Mouse (Mus musculus) liver, embryonic 14.5 days (tissue): ENCODE results near the gene Timp3. TPM values are rescaled to one million over a fixed set of nuclear protein-coding genes. Genes with fewer than 3 reads are reported as not detected.

Experiments used
- ATAC-seq: fragments of 200-750 bp; cut with Nextera tagmentation; 2 replicates; pipeline ENCODE4 v1.8.0; 2017; ENCODE audit warnings: moderate number of reproducible peaks, mild to moderate bottlenecking, moderate library complexity; ENCODE audit not compliant: insufficient read depth
- DNase-seq, 3 experiments: peaks; one replicate each; pipeline ENCODE4 v3.0.0-alpha.2; 2012 to 2013; ENCODE audit warnings: low read depth in 3 of 3, low spot score in 3 of 3
- H3K27ac ChIP-seq: fragments of 300-500 bp; sonication (generic); 2 replicates; pipeline ENCODE4 v1.5.1; 2014; ENCODE audit warnings: moderate library complexity, mild to moderate bottlenecking, control low read depth, inconsistent platforms
- H3K27me3 ChIP-seq: fragments of 300-500 bp; sonication (generic); 2 replicates; pipeline ENCODE4 v1.6.1; 2014; ENCODE audit warnings: mild to moderate bottlenecking, low read length, moderate library complexity; ENCODE audit not compliant: control insufficient read depth, insufficient read depth
- H3K36me3 ChIP-seq: fragments of 300-500 bp; sonication (generic); replicated peaks from 2 replicates; pipeline ENCODE4 v1.6.1; 2014; ENCODE audit warnings: low read depth; ENCODE audit not compliant: control insufficient read depth, insufficient read depth
- H3K4me1 ChIP-seq, 2 experiments: fragments of 200-500 bp in 1 of 2; fragments of 300-500 bp in 1 of 2; sonication (generic) in 1 of 2; replicated peaks; 2 replicates each; pipeline ENCODE4 v1.6.1; 2012 to 2014; ENCODE audit warnings: antibody characterized with exemption in 1 of 2, inconsistent platforms in 1 of 2, low read length in 1 of 2; ENCODE audit not compliant: control insufficient read depth in 2 of 2, insufficient read depth in 2 of 2
- H3K4me2 ChIP-seq: fragments of 300-500 bp; sonication (generic); 2 replicates; pipeline ENCODE4 v1.6.1; 2014; ENCODE audit warnings: low read depth, mild to moderate bottlenecking, control low read depth, moderate library complexity
- H3K4me3 ChIP-seq, 2 experiments: fragments of 200-500 bp in 1 of 2; fragments of 300-500 bp in 1 of 2; sonication (generic) in 1 of 2; 2 replicates each; pipeline ENCODE4 v1.5.1; 2012 to 2014; ENCODE audit warnings: low read depth in 2 of 2, low read length in 2 of 2, mild to moderate bottlenecking in 2 of 2, control low read depth in 1 of 2, inconsistent platforms in 1 of 2, moderate library complexity in 1 of 2; ENCODE audit not compliant: insufficient read depth in 1 of 2
- H3K9ac ChIP-seq: fragments of 300-500 bp; sonication (generic); replicated peaks from 2 replicates; pipeline ENCODE4 v1.6.1; 2014; ENCODE audit warnings: mild to moderate bottlenecking, control low read depth, moderate library complexity
- H3K9me3 ChIP-seq: fragments of 300-500 bp; sonication (generic); 2 replicates; pipeline ENCODE4 v1.6.1; 2016; ENCODE audit warnings: low read length, mixed read lengths; ENCODE audit not compliant: control insufficient read depth
- CTCF ChIP-seq: IDR thresholded peaks from 2 replicates; pipeline ENCODE4 v1.5.1; 2016; ENCODE audit warnings: antibody characterized with exemption, low read depth, control low read depth
- EP300 ChIP-seq: IDR thresholded peaks from 2 replicates; pipeline ENCODE4 v1.6.1; 2016; ENCODE audit warnings: antibody characterized with exemption, low read depth
- WGBS: fragments of 180-500 bp; shearing (Covaris S2); extraction: QIAGEN DNeasy Blood & Tissue Kit; methylation state at CpG from one replicate; pipeline ENCODE4 v1.1.7; 2014; ENCODE audit not compliant: insufficient replicate concordance; 5-methylcytosine and 5-hydroxymethylcytosine counted together
- polyA plus RNA-seq, 2 experiments: library from polyadenylated mRNA; depleted of rRNA in 1 of 2; stranded (reverse) in 1 of 2; unstranded in 1 of 2; fragments of >200 nt; fragmentation: Nextera tagmentation in 1 of 2; extraction: Ambion mirVana in 1 of 2; gene quantifications; 2 replicates each; pipeline versions ENCODE4 v1.2.1 to v1.2.3; 2012 to 2014

The Timp3 gene
- polyA plus RNA-seq, 2 experiments: 3.2 to 3.8 TPM

DNA sequence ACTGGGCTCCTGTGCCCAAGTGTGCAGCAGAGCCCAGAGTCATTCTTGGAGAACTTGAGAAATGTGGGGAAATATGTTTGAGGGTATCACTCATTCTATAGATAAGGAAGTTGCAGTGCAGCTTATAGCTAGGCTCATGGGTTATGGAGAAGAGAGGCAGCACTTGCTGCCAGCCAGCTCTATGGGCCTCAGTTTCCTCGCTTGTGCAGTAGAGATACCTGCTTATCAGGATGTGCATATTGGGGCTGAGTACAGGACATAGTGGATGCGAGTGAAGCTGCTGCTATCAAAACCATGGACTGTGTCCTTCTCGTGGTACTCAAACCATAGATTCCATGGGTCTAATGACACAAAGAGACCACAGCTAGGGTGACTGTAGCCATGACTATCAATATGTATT lies 52.3 kb downstream of the Timp3 start:
- peaks cover 63 to 72% of the 10 kb centered on the region in 2 experiments for H3K4me1 ChIP-seq

GRCm38 (mm10) chr10:86356819-86357563 lies 56.8 kb downstream of the Timp3 start:
- Histone ChIP-seq H3K4me3 (no peak overlapping the region), H3K27ac (peak overlapping the region; percentile 74), H3K9me3 (no peaks in the 10 kb centered on the region), H3K9ac (no peak overlapping the region), H3K4me1 (peaks cover 39 to 47% of the 10 kb centered on the region in 2 experiments), H3K36me3 (no peaks in the 10 kb centered on the region), H3K4me2 (peak overlapping the region; percentile 32; the same call in 1 of the 2 replicates), H3K27me3 (no peaks in the 10 kb centered on the region)
- ATAC-seq (peak; percentile 51), DNase-seq (peak; percentile 52 to 56 (median 55))
- WGBS: 37% methylated on average over 5 of the region's 5 CpGs
- TF ChIP-seq EP300 (no peak), CTCF (peak; percentile 79)

More for the DNA sequence above, 52.3 kb downstream of the Timp3 start:
- no peaks in the 10 kb centered on the region for H3K27me3 ChIP-seq
- ATAC-seq (peak; percentile 93), DNase-seq (peak; percentile 59 to 77 (median 73))
- H3K9ac ChIP-seq: peak overlapping the region; percentile 44
- H3K27ac ChIP-seq: peak overlapping the region; percentile 94
- H3K4me2 ChIP-seq: peak overlapping the region; percentile 51
- WGBS: 28% methylated on average over 3 of the region's 3 CpGs
- TF ChIP-seq EP300 (peak; percentile 93), CTCF (no peak)
- H3K9me3 ChIP-seq: no peaks in the 10 kb centered on the region
- H3K4me3 ChIP-seq: no peak overlapping the region
- no peaks in the 10 kb centered on the region for H3K36me3 ChIP-seq

DNA sequence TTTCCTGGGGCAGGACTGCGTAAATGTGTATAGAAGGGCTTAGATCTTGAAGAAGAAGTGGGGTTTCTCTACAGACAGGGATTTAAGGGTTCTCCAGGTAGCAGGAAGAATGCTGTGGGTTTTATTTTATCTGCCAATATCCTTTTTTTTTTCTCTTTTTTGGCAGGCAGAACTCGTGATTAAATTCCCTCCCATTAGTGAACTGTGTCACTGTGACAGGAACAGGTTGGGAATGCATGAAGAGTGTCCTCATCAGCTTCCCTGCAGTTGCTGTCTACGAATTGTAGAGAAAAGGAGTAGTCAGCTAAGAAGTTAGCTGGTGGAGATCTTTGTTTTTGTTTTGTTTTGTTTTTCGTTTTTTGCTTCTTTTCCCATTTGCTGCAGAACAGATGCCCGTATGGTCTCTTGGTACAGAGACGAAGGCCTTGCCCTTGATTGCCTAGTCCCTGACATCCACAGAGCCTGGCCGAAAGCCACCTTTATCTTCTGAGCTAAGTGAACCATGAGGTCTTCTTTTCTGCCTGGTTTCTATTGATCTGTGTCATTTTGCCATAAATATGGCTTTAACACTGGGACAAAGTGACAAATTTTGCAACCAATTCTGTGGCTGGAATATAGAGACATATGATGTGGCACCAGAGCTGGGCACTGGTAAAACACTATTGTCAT lies 58.3 kb downstream of the Timp3 start:
- H3K27me3 ChIP-seq: no peaks in the 10 kb centered on the region
- H3K27ac ChIP-seq: no peak overlapping the region
- WGBS: 65% methylated on average over 7 of the region's 7 CpGs
- ATAC-seq: no peak
- no peak overlapping the region for H3K9ac ChIP-seq
- no peaks in the 10 kb centered on the region for H3K9me3 ChIP-seq
- no peaks in the 10 kb centered on the region for H3K36me3 ChIP-seq
- TF ChIP-seq CTCF (no peak), EP300 (no peak)
- peaks cover 25 to 32% of the 10 kb centered on the region in 2 experiments for H3K4me1 ChIP-seq
- no peak overlapping the region for H3K4me3 ChIP-seq
- DNase-seq: no peak
- no peak overlapping the region for H3K4me2 ChIP-seq

GRCm38 (mm10) chr10:86359208-86359607 lies 59.0 kb downstream of the Timp3 start:
- Histone ChIP-seq H3K27me3 (no peaks in the 10 kb centered on the region), H3K9ac (no peak overlapping the region), H3K4me2 (no peak overlapping the region), H3K4me1 (peaks cover 19 to 27% of the 10 kb centered on the region in 2 experiments), H3K4me3 (no peak overlapping the region), H3K27ac (no peak overlapping the region), H3K9me3 (no peaks in the 10 kb centered on the region), H3K36me3 (no peaks in the 10 kb centered on the region)
- WGBS: 71% methylated on average over 2 of the region's 2 CpGs
- TF ChIP-seq CTCF (no peak), EP300 (no peak)
- no peak for ATAC-seq
- no peak for DNase-seq

DNA sequence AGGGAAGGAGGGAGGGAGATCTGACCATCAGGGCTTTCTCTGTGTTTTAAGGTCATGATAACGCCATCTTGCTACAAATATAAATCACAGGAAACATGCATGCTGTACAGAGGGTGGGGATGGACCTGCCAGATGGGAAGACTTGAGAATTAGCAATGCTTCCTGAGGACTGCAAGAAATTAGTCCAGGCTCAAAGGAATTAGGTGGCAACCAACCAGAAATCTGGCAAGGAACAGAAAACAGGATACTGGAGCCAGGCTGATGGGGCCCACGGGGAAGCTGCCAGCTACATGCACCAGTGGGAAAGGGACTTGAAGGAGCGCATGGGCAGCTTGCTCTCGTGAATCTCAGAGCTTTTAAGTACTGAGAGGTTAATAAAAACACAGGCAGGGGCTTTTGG lies 59.5 kb downstream of the Timp3 start:
- H3K4me2 ChIP-seq: no peak overlapping the region
- WGBS: 54% methylated on average over 4 of the region's 4 CpGs
- ATAC-seq (no peak), DNase-seq (no peak)
- no peak overlapping the region for H3K4me3 ChIP-seq
- no peak for TF ChIP-seq CTCF
- no peak for TF ChIP-seq EP300
- peaks cover 16 to 24% of the 10 kb centered on the region in 2 experiments for H3K4me1 ChIP-seq
- H3K36me3 ChIP-seq: no peaks in the 10 kb centered on the region
- H3K27me3 ChIP-seq: no peaks in the 10 kb centered on the region
- H3K9me3 ChIP-seq: no peaks in the 10 kb centered on the region
- H3K9ac ChIP-seq: no peak overlapping the region
- no peak overlapping the region for H3K27ac ChIP-seq
